Comparison of ENCODE assay signal across 17 mouse cellular contexts in the genomic region with DNA sequence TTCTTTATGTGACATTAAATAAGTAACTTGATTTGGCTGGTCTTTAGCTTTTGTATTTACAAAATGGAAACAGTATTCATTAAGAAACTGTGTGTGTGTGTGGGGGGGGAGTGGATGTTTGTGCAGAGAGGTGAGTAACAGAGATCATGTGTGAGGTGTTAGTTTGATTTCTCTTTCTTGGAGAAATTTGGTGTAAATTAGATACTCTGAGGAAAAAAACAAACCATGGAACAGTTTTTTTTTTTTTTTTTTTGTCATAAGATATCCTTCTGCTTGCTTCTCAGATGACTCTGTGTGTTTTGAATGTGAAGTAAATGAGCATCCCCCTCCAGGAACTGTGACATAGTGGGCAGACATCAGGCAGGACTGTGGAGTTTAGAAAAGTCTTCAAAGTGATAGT. TPM values are rescaled to one million over a fixed set of nuclear protein-coding genes. Genes with fewer than 3 reads are reported as not detected.
A peak's percentile ranks its signal among the peaks of the same experiment; 100 is the strongest.
DNase-seq lines count a peak whose midpoint lies in the region; ATAC-seq lines count a peak whose summit lies in the region.
"Had no signal": no experiment of that assay in that cellular context is flagged by ENCODE, and none has a peak within 500 bp of the region (broad histone marks: within the 10 kb centered on the region; RNA-seq: fewer than 3 reads in every experiment).

No protein-coding gene starts in this region.

- H3K4me3 ChIP-seq in kidney, embryonic 15.5 days (replicated peaks) = no peak overlapping the region
- no peak overlapping the region for H3K4me3 ChIP-seq in midbrain, embryonic 16.5 days (ENCODE audit: low read depth, low read length)
- H3K4me3 ChIP-seq: hindbrain, embryonic 10.5 days; left cerebral cortex, adult 2 months; limb, embryonic 12.5 days had no signal

- peaks cover 25% of the 10 kb centered on the region for H3K36me3 ChIP-seq in kidney, embryonic 15.5 days
- peaks cover 3% of the 10 kb centered on the region; the same call in 1 of the 2 replicates for H3K36me3 ChIP-seq in splenic B cell, adult 2 months (ENCODE audit: control insufficient read depth, insufficient read depth, low read length, poor library complexity, severe bottlenecking)
- H3K36me3 ChIP-seq in midbrain, embryonic 16.5 days (ENCODE audit: control insufficient read depth, insufficient read depth, low read length) = peaks cover 3% of the 10 kb centered on the region; the same call in 1 of the 2 replicates
- H3K36me3 ChIP-seq: limb, embryonic 12.5 days had no signal

- H3K4me1 ChIP-seq in kidney, embryonic 15.5 days = peaks cover 16% of the 10 kb centered on the region
- H3K4me1 ChIP-seq in midbrain, embryonic 16.5 days (ENCODE audit: control insufficient read depth, insufficient read depth, low read length) = peaks cover 8% of the 10 kb centered on the region
- H3K4me1 ChIP-seq: limb, embryonic 12.5 days had no signal

- no peaks in the 10 kb centered on the region for H3K9me3 ChIP-seq in kidney, embryonic 15.5 days (replicated peaks)
- no peaks in the 10 kb centered on the region for H3K9me3 ChIP-seq in midbrain, embryonic 16.5 days (replicated peaks; ENCODE audit: control insufficient read depth, low read length, poor library complexity, severe bottlenecking)
- H3K9me3 ChIP-seq: hindbrain, embryonic 10.5 days; limb, embryonic 12.5 days; lung, embryonic 15.5 days; midbrain, embryonic 10.5 days had no signal

- no peak overlapping the region for H3K4me2 ChIP-seq in kidney, embryonic 15.5 days
- no peak overlapping the region for H3K4me2 ChIP-seq in midbrain, embryonic 16.5 days (ENCODE audit: low read length)
- H3K4me2 ChIP-seq: limb, embryonic 12.5 days had no signal

- peak; percentile 39 for DNase-seq in CD4-positive, CD25-positive, alpha-beta regulatory T cell, adult 2 months (ENCODE audit: low read depth, low spot score)
- no peak for DNase-seq in kidney, adult 9 months
- DNase-seq in Muller cell, postnatal 12 days (ENCODE audit: inconsistent ontology term) = peak; percentile 9
- DNase-seq in splenic B cell, adult 2 months (ENCODE audit: low read depth, low spot score) = peak; percentile 29
- DNase-seq: cerebellum, adult 11 months; cerebellum, postnatal 25 days; gastrocnemius, postnatal 14 days had no signal

- H3K27ac ChIP-seq in kidney, embryonic 15.5 days = peak overlapping the region; percentile 74; the same call in 1 of the 2 replicates
- H3K27ac ChIP-seq in midbrain, embryonic 16.5 days (ENCODE audit: low read length) = no peak overlapping the region
- H3K27ac ChIP-seq: hindbrain, embryonic 10.5 days; limb, embryonic 12.5 days; midbrain, embryonic 10.5 days had no signal

- no peaks in the 10 kb centered on the region for H3K27me3 ChIP-seq in kidney, embryonic 15.5 days
- H3K27me3 ChIP-seq in splenic B cell, adult 2 months (ENCODE audit: control insufficient read depth, insufficient read depth, low read length, poor library complexity, severe bottlenecking) = no peaks in the 10 kb centered on the region
- no peaks in the 10 kb centered on the region for H3K27me3 ChIP-seq in midbrain, embryonic 16.5 days (ENCODE audit: control insufficient read depth, insufficient read depth, low read depth, low read length)
- H3K27me3 ChIP-seq: limb, embryonic 12.5 days; lung, embryonic 15.5 days had no signal

- no peak for ATAC-seq in CD4-positive, CD25-positive, alpha-beta regulatory T cell, adult 4 months
- no peak for ATAC-seq in kidney, embryonic 15.5 days (replicated peaks; ENCODE audit: low FRiP score)
- no peak for ATAC-seq in midbrain, embryonic 16.5 days
- no peak for ATAC-seq in megakaryocyte-erythroid progenitor cell, adult 5-6 weeks (replicated peaks; ENCODE audit: low FRiP score, low TSS enrichment, poor library complexity, severe bottlenecking)
- ATAC-seq: intestine, embryonic 16.5 days had no signal

- no peak overlapping the region for H3K9ac ChIP-seq in kidney, embryonic 15.5 days
- no peak overlapping the region for H3K9ac ChIP-seq in midbrain, embryonic 16.5 days (ENCODE audit: low read depth, low read length)
- H3K9ac ChIP-seq: limb, embryonic 12.5 days; lung, embryonic 15.5 days had no signal

RNA-seq across cellular contexts. Expression of gene Babam2, which starts 1.9 kb away (rescaled TPM):
- 100 to 1,000 TPM; 104 to 119 TPM for polyA plus RNA-seq in CD4-positive, CD25-positive, alpha-beta regulatory T cell, adult 4 months (2017; shearing (Covaris generic))
- polyA plus RNA-seq in kidney, embryonic 15.5 days (2015; fragmentation: Nextera tagmentation; extraction: Ambion mirVana) = 76.7 and 83.2 TPM in 2 replicates
- 47.3 and 54.7 TPM in 2 replicates for polyA plus RNA-seq in midbrain, embryonic 16.5 days (2015; fragmentation: Nextera tagmentation; extraction: Ambion mirVana)
- total RNA-seq in megakaryocyte-erythroid progenitor cell, adult 5-6 weeks (2014; fragmentation: Nextera tagmentation) = 82.0 and 102 TPM in 2 replicates
- total RNA-seq in megakaryocyte-erythroid progenitor cell, adult 5-6 weeks (2017) = 32.2 and 50.5 TPM in 2 replicates

RNA-seq across cellular contexts. Expression of gene Rbks, which starts 2.0 kb away (rescaled TPM):
- 10 to 100 TPM; 18.7 to 19.4 TPM for polyA plus RNA-seq in CD4-positive, CD25-positive, alpha-beta regulatory T cell, adult 4 months (2017; shearing (Covaris generic))
- 4.5 and 5.5 TPM in 2 replicates for polyA plus RNA-seq in kidney, embryonic 15.5 days (2015; fragmentation: Nextera tagmentation; extraction: Ambion mirVana)
- polyA plus RNA-seq in midbrain, embryonic 16.5 days (2015; fragmentation: Nextera tagmentation; extraction: Ambion mirVana) = 1.9 and 2.5 TPM in 2 replicates
- 21.5 and 29.3 TPM in 2 replicates for total RNA-seq in megakaryocyte-erythroid progenitor cell, adult 5-6 weeks (2014; fragmentation: Nextera tagmentation)
- total RNA-seq in megakaryocyte-erythroid progenitor cell, adult 5-6 weeks (2017) = 27.3 and 33.7 TPM in 2 replicates
